Mouse (Mus musculus) cerebellum, adult 18-20 months (tissue): ENCODE data around the gene Slc30a2.
"Not testable (repeated sequence)": the region's sequence is repeated elsewhere in the genome, so short reads cannot be mapped to it uniquely, and the experiment has no call there.

Source experiments
- DNase-seq, 2 experiments: peaks; one replicate each; pipeline ENCODE4 v3.0.0; 2021

Slc30a2 gene

GRCm38 (mm10) chr4:134361215-134361614 is 18.2 kb downstream of the Slc30a2 start:
- DNase-seq = no peak

- DNase-seq = no peak
Measured at GRCm38 (mm10) chr4:134362124-134362523, 19.1 kb downstream of the Slc30a2 start.

DNA sequence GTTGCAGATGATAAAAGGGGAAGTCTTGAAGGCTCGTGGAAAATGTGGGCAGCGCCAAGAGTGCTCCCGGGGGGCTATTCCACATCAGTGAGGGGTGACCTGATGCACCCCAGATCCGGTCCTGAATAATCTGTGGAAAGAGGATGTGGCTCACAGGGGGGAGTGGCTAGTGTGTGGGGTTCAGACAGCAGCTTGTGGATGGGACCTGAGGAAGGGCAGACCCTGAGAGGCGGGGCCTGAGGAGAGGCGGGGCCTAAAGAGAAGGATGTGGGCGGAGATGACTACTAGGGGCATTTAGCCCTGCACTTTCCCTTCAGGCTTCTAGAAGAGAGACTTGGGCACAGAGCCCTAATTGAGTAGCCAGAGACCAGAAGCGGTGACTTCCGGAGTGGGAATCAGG is 19.6 kb downstream of the Slc30a2 start:
- DNase-seq = no peak

GRCm38 (mm10) chr4:134365280-134365679 is 22.3 kb downstream of the Slc30a2 start:
- no peak for DNase-seq

- peak; percentile 30 to 37 for DNase-seq
Measured at GRCm38 (mm10) chr4:134370649-134371221, 27.8 kb downstream of the Slc30a2 start.

DNA sequence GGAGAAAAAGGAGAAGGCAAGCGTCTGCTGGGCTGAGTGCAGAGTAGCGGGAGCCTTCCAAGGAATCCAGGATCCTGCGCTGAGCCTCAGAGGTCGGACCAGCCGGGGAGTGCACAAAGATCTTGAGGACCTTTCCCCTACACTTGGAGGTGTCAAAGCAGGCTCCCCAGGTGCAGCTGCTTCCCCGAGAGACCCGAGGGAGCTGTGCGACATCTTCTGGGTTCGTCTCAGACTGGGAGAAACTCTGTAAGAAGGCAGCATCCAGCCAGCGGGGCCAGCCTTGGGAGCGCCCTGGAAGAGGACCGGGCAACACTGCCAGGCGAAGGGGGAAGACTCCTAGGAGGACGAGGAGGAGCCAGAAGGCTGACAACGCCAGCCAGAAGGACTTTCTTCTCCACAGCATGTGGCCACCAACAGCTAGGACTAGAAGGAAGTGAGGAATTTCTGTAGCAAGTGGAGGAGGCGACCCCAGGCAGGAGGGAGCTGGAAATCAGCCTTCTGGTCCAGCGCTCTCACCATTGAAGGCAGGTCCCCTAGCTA is 28.4 kb downstream of the Slc30a2 start:
- peak; percentile 43 to 50 for DNase-seq

DNA sequence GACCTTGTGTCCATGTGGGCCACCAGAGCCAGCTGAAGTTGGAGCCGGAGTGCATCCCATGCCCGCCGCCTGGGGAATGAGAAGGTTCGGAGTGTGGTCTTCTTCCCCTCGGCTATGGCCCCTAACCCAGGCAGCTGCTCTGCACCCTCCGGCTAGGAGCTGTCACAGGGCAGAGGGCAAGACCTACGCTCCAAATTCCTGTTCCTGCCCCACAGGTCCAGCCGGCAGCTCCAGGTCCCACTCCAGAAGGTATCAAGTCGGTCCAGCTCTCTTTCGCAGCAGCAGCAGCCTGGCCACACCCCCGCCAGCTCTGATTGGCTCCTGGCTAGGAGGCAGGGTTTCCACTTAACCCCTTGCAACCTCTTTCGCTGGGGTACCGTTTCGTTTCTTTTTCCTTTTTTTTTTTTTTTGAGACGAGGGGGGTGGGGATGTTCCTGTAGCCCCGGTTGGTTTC is 29.3 kb downstream of the Slc30a2 start:
- peak; percentile 87 to 94 for DNase-seq

DNA sequence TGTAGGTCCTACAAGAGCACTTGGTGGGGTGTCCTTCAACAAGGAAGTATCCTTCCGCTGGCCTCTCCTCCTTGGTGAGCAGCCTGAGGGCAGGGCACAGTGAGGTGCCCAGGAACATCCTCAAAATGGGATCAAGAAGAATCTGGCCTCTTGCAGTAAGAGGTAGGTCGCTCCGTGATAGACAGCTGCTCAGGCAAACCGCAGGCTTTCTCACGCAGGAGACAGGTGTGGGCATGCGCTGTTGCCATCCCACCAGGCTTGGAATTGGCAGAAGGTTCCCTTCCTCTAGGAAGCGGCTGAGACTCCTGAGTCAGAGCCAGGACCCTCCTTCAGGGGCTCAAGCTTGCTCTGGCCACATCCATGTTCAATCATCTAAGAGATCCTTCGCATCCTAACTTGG is 30.3 kb downstream of the Slc30a2 start:
- no peak for DNase-seq

GRCm38 (mm10) chr4:134374306-134374705 is 31.3 kb downstream of the Slc30a2 start:
- no peak for DNase-seq

GRCm38 (mm10) chr4:134378089-134378615 is 35.2 kb downstream of the Slc30a2 start:
- no peak for DNase-seq

- DNase-seq = no peak
Measured at GRCm38 (mm10) chr4:134379510-134379909, 36.5 kb downstream of the Slc30a2 start.

DNA sequence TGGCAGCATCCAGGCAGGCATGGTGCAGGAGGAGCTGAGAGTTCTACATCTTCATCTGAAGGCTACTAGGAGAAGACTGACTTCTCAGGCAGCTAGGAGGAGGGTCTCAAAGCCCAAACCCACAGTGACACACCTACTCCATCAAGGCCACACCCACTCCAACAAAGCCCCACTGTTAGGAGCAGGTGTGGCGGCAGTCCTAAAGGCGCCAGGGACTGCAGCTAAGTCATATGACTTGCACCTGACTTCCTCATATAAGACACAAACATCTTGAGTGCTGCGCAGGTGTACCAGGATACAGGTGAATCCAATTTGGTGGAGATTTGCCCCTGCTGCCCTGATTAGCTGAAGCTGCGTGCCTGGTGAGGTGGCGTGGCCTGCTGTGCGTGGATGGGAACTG is 40.8 kb downstream of the Slc30a2 start, which contains the start of gene Extl1:
Gene Extl1, minus strand, starts transcription at position 101 of the 400 bp plus-strand sequence.
- DNase-seq = not testable (repeated sequence)

GRCm38 (mm10) chr4:134387268-134387667 is 44.3 kb downstream of the Slc30a2 start:
- DNase-seq = no peak

- peak; percentile 78 to 80 for DNase-seq
Measured at GRCm38 (mm10) chr4:134388397-134388796, 45.4 kb downstream of the Slc30a2 start.

GRCm38 (mm10) chr4:134391636-134392035 is 48.7 kb downstream of the Slc30a2 start:
- no peak for DNase-seq

- DNase-seq = no peak
Measured at GRCm38 (mm10) chr4:134392595-134392994, 49.6 kb downstream of the Slc30a2 start.

DNA sequence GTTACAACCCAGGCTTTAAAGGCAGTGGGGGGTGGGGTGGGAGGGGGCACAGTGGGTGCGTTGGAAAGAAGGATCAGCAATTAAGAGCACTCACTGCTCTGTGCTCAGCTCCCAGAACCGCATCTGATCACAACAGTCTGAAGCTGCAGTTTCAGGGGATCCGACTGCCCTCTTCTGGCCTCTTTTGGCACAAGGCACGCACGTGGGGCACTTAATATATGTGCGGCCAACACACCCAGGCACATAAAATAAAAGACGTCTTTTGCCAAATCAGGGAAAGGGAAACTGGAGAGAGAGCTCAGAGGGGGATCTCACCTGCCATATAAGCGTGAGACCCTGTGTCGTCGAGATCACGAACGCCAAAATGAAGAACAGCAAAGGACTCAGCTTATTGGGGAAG is 50.0 kb downstream of the Slc30a2 start:
- DNase-seq = no peak

GRCm38 (mm10) chr4:134395142-134395541 is 52.2 kb downstream of the Slc30a2 start:
- peak in 1 of 2 experiments; percentile 25 for DNase-seq

GRCm38 (mm10) chr4:134395977-134396825 is 53.2 kb downstream of the Slc30a2 start, which contains the start of gene Pafah2:
Gene Pafah2 (plus strand): TSS chr4:134396320.
- DNase-seq = peak; percentile 93 to 96

- peak; percentile 57 to 63 for DNase-seq
Measured at GRCm38 (mm10) chr4:134397121-134397520, 54.1 kb downstream of the Slc30a2 start.

DNA sequence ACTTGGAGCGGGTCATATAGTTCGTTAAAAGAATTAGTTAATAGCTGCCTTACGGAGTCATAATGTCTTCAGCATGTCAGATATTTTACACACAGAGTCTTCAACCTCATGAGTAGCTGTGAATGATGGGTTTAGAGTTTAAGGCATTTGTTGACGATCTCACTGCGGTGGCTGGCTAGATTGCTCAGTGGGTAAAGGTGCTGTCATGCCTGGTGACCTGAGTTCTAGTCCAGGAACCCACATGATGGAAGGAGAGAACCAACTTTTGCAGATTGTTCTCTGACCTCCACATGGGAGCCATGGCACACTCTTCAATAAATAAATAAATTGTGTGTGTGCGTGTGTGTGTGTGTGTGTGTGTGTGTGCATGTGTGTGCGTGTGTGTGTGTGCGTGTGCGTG is 54.8 kb downstream of the Slc30a2 start:
- DNase-seq = no peak

DNA sequence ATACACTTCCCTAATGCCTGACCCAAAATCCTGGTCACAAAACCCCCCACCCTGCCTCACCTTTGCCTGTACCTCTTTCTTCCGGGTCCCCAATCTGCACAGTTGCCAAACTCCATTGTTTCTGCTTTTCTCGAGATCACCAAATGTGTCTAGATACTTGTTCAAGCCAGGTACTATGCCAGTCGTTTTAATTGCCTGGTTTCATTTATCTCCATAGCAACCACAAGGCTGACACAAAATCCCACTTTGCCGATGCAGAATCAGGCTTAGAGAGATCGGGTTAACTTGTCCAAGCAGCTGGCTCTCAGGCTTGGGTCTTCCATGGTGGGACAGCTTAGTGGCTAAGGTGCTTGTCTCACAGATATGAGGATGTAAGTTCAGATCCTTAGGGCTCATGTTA is 57.2 kb downstream of the Slc30a2 start:
- no peak for DNase-seq

DNA sequence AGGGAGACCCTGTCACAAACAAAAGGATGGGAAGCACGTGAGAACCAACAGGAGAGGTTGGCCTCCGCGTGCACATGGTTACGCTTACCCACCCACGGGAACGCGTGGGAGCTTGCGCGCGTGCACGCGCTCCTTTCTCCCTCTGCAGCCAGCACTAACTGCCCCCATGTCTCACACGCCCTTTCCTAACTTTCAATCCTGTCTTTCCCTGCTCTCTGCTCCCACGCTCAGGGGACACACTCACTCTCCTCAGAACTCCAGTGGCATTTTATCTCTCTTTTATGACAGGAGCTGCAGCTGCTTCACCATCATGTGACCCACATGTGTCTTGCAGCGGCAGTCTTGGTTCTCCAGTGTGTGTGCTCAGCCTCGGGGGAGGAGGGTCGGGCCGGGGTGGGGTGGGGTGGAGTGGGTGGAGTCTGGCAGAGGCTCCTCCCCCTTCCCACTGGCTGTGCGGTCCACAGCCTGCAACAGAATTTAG is 58.2 kb downstream of the Slc30a2 start:
- DNase-seq = peak in 1 of 2 experiments; percentile 42
